Mouse (Mus musculus): ENCODE data around the gene Eif3l. TPM values are rescaled to one million over a fixed set of nuclear protein-coding genes. Genes with fewer than 3 reads are reported as not detected.

Eif3l gene
- total RNA-seq, 2 experiments from 2014 or later = 103 to 109 TPM

DNA sequence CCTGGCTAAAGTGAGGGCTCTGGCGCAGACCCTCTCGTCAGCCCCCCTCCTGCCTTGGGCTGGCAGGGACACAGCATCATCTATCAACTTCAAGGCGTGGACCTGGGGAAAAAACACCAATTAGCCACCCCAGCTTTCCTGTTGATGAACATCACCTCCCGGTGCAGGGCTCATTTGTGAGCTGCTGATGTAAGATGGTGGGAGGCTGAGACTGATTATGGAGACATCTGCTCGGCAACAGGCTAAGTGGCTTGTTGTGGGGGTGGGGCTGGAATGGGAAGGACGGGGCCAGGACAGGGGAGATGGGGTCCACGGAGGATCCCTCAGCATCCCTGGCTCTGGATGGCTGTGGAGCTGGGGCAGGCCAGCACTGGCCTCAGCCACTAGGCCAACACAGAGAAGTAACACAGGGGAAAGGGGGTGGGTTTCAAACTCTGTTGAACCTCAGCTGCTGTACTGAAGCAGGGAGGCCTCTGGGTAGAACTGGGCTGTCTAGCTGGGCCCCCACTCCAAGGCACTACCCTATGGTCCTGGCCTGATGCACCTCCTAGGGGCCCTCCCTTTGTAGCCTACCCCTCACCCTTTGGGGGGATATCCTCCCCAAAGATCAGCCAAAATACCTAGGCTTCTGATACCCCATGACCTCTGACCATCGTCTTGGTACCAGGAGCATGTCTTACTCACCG, 24.7 kb upstream of the Eif3l start:
- DNase-seq = no peak

GRCm38 (mm10) chr15:79050964-79051363, 24.0 kb upstream of the Eif3l start:
- DNase-seq = no peak

DNA sequence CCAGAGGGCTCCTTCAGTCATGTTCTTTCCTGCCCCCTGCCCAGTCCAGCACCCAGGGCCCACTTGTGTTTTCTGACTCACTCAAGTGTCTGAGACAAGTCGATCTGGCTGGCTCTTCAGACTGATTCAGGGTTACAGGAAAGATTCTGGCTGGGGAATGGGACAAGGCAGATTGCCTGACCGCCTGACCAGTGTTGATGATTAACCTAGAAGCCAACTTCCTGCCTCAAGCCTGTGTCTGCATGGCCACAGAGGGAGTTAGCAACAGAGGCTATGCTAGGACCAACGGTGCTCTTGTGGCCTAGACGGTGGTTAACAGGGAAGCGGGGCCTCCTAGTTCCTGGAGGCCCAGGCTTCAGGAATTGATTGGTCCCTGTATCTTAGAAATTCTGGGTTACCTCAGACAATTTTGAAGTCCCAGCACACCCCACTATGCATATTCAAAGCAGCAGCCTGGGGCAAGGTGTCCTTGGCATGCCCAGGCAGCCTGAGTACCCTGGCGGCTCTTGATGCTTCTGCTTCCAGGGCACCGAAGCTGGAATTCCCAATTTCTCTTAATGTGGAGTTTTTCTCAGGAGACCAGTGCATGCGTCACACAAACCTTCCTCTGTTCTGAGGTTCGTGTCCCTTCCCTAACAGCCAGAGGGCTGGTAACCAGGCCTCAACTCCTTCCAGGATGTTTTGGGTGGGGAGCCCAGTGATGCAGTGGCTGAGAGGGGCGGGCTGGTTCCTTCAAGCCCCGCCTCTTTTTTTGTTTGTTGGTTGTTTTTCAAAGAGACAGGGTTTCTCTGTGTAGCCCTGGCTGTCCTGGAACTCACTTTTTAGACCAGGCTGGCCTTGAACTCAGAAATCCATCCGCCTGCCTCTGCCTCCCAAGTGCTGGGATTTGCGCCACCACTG, 23.3 kb upstream of the Eif3l start:
- DNase-seq = no peak

- no peak for DNase-seq
Observed at GRCm38 (mm10) chr15:79052366-79052765, 22.6 kb upstream of the Eif3l start.

DNA sequence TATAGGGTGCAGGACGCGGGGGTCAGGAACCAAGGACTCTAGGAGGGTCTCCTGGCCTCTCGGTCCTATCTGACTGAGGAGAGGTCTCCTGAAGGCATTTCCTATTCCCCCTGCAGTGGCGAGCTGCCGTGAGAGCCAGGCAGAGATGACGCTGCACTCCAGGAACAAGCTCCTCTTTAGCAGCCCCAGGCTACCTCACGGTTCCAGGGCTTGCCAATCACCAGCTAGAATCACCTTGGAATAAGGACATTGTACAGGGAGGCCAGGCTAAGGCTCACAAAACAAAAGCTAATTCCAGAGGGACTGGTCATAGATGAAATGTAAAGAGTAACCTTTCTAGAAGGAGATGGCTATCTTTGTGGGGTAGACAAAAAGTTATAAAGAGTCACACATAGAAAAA, 18.4 kb upstream of the Eif3l start:
- DNase-seq = no peak

DNA sequence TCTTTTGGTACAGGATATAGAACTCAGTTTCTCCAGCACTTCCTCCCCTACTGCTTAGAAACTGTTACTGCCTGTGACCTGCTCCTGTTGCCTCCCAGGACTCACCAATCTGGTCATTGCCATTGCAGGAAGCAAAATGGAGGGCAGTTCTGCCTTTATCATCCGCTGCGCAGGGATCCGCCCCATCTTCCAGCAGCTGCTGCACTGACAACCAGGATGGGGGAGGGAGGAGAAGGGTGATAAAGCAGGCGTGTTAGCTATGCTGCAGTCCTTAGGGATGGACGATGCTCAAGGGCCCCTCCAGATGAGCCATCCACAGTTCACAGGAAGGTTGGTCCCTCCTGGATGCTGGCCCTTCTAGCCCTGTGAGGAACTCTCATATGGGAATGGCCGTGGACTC, 17.1 kb upstream of the Eif3l start:
- DNase-seq = no peak

GRCm38 (mm10) chr15:79060887-79061565, 14.0 kb upstream of the Eif3l start:
- no peak for DNase-seq

- DNase-seq = peak; percentile 97
Observed at GRCm38 (mm10) chr15:79062376-79063159, 12.4 kb upstream of the Eif3l start, which contains the start of gene Ankrd54. TSS of gene Ankrd54 (minus strand) at chr15:79062893.

DNA sequence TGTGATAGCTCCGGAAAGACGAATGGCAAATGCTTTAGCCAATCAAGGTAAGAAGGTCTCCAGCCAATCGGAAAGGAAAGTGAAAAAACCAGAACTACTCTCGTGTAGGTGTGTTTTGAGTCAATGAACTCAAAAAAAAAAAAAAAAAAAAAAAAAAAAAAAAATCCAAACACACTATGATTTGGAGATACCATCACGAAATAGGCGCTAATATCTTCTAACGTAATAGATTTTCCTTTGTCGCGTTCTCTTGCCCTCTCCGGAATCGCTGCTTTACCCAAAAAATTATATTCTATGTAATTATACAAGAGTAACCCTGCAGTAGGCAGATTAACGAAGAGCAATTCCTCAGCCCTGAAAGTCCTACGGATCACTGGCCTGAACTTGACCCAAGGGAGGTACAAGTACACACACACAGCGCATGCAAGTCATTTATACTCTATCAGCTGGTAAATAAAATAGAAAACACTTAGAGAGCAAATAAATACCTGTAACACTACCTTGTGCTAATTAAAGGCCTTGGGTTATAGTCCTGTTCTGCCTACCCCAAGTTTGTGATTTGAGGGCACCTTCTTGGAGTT, 11.7 kb upstream of the Eif3l start:
- no peak for DNase-seq

DNA sequence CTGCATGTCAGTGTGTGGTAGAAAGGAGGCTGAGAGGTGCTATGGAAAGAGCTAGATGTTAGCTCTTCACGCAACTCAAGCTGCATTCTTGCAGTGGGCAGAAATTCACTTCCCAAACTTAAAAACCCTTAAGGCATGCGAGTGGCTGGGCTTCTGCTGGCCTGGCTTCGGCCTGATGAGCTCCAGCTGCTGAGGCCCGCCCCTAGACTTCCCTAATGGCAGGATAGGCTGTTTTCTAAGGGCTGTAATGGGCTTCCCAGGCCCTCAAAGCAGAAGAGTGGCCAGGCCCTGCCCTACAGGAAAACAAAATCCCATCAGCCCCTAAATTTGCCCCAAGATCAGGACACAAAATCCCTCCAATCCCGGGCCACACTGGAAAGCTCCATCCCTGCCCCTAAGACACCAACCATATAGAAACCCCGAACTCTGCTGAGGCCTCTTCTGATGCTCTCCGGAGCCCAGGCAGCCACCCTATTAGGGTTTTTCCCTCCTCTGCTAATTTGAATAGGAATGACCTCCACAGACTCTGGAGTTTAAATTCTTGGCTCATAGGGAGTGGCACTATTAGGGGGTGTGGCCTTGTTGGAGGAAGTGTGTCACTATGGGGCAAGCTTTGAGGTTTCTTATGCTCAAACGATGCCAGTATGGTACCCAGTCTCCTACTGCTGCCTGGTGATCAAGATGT, 9.8 kb upstream of the Eif3l start:
- peak; percentile 40 for DNase-seq

DNA sequence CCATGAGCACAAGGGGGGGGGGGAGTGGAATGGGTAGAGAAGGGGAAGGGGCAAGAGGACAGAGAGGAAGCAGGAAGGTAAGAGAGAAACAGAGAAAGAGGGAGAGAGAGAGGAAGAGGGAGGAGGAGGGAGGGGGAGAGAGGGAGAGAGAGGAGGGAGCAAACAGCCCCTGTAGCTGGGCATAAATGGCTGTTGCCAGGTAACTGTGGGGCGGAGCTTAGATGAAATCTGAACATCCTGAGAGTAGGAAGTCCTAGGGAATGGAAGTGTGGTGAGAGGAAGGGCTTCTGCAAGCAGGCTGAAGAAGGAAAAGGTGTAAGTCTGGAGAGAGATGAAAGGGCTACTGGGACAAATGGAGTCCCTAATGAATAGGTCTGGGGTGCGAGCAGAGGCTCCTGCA, 8.7 kb upstream of the Eif3l start:
- DNase-seq = no peak

GRCm38 (mm10) chr15:79067631-79068030, 7.3 kb upstream of the Eif3l start:
- DNase-seq = no peak

- DNase-seq = no peak
Observed at GRCm38 (mm10) chr15:79068416-79068815, 6.6 kb upstream of the Eif3l start.

DNA sequence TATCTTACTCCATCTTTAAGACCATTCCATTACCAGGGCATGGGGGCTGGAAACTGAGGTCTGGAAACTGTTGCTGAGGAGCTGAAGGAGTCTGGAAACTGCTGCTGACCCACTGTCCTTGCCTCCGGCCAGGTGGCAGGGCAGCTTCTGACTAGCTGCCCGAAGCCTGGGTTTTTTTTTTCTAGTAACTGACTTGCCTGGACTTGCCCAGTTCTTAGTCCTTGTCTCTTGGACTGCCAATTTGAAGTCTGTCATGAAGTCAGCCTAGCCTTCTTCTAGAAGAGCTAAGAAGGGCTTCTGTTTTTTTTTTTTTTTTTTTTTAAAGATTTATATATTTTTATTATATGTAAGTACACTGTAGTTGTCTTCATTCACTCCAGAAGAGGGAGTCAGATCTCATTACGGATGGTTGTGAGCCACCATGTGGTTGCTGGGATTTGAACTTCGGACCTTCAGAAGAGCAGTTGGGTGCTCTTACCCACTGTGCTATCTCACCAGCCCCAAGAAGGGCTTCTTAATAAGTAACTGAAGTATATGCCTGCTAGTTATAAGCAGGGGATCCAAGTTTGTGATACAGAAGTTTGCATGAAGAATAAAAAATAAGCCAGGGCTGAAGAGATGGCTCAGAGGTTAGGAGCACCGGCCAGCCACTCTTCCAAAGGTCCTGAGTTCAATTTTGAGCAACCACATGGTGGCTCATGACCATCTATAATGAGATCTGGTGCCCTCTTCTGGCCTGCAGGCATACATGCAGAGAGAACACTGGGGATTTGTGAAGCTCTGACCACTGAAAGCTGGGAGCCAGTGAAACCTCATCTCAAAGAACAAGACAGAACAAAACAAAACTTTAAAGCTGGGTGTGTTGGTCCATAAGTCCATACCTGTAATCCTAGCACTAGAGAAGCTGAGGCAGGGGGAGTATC, 3.6 kb upstream of the Eif3l start:
- peak; percentile 53 for DNase-seq

DNA sequence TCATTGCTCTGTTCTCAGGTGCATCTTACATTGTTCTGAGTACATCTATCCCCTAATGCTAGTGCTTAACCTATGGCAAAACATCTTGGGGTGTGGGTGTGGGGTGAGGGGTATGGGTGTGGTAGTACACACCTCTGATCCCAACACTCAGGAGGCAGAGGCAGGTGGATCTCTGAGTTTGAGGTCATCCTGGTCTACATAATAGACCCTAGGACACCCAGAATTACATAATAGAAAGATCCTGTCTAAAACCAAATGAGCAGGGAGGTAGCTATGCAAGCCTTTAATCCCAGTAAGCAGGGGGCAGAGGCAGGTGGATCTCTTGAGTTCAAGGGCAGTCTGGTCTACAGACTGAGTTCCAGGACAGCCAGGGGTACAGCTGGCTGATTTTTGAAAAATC, 1.2 kb upstream of the Eif3l start:
- no peak for DNase-seq

DNA sequence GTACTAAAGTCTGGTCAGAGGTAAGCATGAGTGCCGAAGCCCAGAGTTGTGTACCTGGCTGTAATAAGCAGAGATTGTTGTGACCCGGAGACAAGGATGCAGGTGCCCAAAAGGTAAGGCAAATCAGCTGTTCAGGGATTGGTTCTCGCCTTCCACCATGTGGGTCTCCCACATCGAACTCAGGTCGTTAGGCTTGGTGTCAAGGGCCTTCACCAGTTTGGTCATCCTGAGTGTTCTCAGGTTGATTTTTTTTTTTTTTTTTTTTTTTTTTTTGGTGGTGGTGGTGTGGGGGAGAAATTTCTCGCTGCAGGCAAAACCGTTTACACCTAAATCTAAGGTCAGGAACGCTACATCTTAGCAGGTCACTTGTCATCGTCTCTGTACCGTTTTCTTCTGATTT, 533 bp upstream of the Eif3l start:
- no peak for DNase-seq

- no peak for DNase-seq
Observed at GRCm38 (mm10) chr15:79075658-79076365, 833 bp downstream of the Eif3l start.

GRCm38 (mm10) chr15:79079567-79079966, 4.6 kb downstream of the Eif3l start:
- no peak for DNase-seq

DNA sequence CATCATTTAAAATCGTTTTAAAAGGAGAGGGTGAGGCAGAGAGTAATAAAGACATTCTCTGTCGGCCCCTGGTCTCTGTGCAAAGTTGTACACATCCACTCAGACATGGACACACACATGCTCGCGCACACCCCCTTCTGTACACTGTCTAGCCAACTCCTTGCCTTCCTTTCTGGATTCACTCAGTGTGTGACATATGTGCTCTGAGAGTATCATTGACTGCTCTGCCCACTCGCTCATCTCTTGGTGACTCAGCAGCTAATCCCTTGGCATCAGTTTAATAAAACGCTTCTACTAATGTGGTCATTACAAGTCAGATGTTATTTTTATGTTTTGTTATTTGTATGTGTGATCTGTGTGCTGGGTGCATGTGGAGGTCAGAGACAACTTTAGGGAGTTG, 17.3 kb downstream of the Eif3l start:
- no peak for DNase-seq
